Mouse (Mus musculus) lung, adult 18-20 months (tissue): ENCODE data around the gene Dnaic2.

Experiments used
- DNase-seq, 2 experiments: peaks; one replicate each; pipeline ENCODE4 v3.0.0; 2022; ENCODE audit warnings: mixed read lengths in 2 of 2

The Dnaic2 gene

DNA sequence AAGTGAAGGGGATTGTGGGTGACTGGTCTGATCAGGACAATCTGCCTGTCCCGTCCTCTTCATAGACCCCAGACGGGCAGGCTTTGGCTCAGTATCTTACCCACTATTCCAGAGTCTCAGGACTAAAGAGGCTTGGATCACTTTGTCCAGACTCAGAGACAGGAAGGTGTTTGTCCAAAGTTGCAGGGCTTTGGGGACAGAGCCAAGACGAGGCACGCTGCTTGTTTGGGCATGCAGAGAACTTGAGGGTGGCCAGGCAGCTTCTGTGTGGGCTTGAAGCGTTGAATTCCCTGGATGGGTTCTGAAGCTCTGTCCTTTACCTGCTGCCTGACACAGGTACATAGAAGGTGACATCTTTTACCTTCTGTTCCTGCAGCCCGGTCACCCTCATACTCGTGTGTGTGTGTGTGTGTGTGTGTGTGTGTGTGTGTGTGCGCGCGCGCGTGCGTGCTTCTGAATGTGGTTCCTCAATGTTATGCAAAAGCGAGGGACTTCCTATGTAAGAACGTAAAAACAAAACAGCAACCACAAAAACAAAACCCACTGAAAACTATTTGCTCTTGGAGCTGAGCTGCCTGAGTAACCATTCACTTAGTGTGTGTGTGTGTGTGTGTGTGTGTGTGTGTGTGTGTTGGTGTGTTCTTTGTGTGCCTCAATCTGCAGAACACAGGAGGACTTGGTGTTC lies 24.8 kb upstream of the Dnaic2 start:
- no peak for DNase-seq

DNA sequence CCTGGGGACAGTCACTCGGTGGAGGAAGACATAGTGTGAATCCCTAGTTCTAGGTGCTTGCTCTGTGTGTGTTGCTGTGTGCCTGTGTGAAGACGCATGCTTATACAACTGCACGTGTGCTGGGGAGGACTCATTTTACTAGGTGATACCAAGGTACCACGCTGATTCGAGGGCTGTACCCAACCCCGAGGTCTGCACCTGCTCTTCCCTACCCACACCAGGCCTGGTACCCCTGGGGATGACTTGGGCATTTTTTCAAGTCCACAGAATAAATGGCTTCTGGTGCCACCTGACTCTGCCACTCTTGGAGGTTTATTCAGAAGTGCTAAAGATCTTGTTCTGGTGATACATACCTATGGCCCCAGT lies 24.2 kb upstream of the Dnaic2 start:
- no peak for DNase-seq

GRCm38 (mm10) chr11:114704071-114704913 lies 22.9 kb upstream of the Dnaic2 start:
- DNase-seq = no peak

- DNase-seq = no peak
These were observed 20.9 kb upstream of the Dnaic2 start for GRCm38 (mm10) chr11:114706358-114706757.

- no peak for DNase-seq
These were observed 15.8 kb upstream of the Dnaic2 start for GRCm38 (mm10) chr11:114711393-114711792.

DNA sequence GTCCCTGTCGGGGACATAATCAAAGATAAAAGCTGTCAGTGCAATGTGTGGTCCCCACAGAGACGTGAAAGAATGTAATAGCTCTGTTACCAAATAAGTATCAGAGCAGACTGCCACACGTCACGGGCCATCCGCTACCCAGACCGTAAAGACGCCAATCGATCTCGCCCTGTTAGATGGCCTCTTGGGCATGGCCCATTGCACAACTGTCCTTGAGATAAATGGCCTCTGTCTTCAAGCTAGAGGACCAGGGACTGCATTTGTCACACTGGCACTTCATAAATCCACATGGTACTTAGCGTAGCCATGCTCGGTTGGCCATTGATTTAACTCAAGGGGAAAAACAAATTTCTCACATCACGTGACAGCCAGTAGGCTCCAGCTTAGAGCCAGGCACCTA lies 15.3 kb upstream of the Dnaic2 start:
- DNase-seq = no peak

- no peak for DNase-seq
These were observed 12.7 kb upstream of the Dnaic2 start for GRCm38 (mm10) chr11:114714526-114714925.

GRCm38 (mm10) chr11:114715531-114715930 lies 11.7 kb upstream of the Dnaic2 start:
- DNase-seq = no peak

- no peak for DNase-seq
These were observed 6.7 kb upstream of the Dnaic2 start for GRCm38 (mm10) chr11:114720535-114720934.

DNA sequence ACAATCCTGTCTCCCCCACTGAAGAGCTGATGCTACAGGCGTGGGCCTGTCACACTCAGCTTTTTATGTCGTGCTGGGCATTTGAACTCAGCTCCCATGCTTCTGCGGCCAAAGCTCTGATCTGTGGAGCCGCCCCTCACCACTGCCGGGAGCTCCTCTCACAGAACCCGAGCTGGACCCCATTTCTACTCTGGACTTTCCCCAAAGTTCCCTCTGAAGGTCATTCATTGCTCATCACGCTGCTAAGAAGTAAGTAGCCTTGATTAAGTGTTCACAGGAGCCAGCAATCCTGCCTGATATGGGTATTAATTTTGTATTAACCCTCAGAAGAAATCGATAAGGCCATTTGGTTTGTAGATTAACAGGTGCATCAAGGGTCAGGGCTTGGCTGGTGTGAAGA lies 4.8 kb upstream of the Dnaic2 start:
- DNase-seq = no peak

DNA sequence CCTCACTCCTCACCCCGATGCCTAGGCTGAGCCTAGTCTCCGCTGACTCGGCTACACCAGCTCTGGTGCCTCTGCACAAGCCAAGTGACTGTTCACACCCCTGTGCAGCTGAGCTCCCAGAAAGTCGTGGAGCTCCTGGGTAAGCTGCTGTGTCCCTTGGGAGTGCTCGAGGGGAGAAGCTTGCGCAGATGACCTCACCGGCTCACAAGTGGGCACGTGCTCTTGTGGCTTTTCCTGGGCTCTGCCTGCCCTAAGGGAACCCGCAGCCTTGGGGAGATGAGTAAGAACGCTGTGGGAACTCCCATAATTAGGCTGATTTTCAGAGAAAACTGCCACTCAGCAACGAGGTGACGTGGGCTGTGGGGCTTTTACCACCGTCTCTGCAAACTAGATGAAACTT lies 4.2 kb upstream of the Dnaic2 start:
- DNase-seq = no peak

- peak; percentile 24 to 43 for DNase-seq
These were observed 2.2 kb upstream of the Dnaic2 start for GRCm38 (mm10) chr11:114724787-114725590.

- no peak for DNase-seq
These were observed 598 bp downstream of the Dnaic2 start for GRCm38 (mm10) chr11:114727826-114728186.

GRCm38 (mm10) chr11:114728333-114728732 lies 1.1 kb downstream of the Dnaic2 start:
- no peak for DNase-seq

- peak in 1 of 2 experiments; percentile 39 for DNase-seq
These were observed 2.7 kb downstream of the Dnaic2 start for GRCm38 (mm10) chr11:114729832-114730363.

- DNase-seq = no peak
These were observed 4.5 kb downstream of the Dnaic2 start for GRCm38 (mm10) chr11:114731711-114732110.

- DNase-seq = no peak
These were observed 5.7 kb downstream of the Dnaic2 start for GRCm38 (mm10) chr11:114732890-114733289.

DNA sequence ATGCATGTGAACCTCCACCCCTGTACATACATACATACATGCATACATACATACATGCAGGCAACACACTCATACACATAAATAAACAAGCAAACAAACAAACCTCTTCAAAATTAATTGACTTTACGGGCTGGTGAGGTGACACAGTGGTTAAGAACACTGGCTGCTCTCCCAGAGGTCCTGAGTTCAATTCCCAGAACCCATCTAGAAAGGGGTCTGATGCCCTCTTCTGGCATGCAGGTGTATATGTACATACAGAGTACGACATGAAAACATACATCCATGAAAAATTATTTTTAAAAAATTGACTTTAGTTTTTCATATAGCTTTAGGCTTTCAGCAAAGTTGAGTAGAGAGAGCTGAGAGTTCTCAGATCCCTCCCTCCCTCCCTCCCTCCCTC lies 8.9 kb downstream of the Dnaic2 start:
- no peak for DNase-seq

DNA sequence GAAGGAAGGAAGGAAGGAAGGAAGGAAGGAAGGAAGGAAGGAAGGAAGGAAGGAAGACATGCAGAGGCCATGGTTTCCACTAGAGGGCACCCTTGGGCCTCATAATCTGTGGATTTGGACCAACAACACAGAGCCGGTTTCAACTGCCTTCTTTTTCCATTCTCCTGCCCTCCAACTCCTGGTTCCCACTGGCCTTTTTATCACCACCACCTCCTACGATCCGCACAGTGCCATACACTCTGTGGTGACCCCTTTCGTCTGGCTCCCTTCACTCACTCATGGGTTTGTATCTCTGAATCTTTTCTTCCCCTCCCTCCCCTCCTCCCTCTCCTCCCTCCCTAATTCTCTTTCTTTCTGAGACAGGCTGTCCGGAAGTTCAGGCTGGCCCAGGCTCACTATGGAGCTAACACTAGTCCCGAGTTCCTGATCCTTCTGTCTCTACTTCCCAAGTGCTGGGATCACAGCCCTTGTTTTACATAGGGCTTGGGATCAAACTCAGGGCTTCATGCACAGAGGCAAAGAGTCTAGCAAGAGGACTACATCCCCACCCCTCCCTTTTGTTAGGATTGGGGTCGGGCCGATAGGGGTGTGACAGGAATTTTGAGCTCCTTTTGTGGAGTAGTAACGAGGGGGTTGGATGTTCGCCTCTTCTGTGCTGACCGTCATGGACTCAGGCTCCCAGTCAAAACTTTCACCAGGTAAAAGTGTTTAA lies 9.9 kb downstream of the Dnaic2 start:
- DNase-seq = peak; percentile 20 to 41

GRCm38 (mm10) chr11:114740598-114740997 lies 13.4 kb downstream of the Dnaic2 start:
- no peak for DNase-seq

DNA sequence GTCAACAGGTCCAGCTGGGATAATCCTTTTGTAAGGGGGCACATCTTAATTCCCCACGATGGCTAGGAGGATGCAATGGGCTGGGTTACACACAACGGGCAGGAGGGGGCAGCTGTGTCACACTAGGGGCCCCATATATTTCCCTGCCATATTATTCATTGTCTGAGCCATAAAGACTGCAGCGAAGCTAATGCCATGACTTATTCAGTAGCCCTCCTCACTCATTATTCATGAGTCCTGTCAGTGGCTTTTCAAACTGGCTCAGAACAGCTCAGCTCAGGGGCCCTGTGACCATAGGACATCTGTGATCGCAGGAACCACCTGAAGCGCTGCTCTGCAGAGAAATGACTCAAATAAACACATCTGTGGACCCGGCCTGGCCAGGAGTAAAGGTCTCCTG lies 14.2 kb downstream of the Dnaic2 start:
- no peak for DNase-seq

DNA sequence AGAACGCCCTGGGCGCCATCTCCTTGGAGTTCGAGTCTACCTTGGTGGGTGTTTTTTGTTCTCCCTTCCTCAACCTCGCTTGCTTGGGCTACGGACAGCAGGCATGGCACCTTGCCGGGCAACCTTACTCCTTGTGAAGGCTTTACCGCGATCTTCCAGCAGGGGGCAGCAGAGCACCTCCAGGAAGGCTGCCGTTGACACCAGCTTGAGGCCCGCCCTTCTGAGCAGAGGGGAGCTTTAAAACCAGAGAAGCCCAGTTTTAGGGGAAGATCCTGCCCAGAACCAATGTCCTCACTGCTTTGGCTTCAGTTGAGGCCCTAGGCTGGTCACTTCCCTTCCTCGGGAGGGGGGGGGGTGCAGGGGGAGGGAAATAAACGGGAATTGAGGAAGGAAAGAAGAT lies 17.9 kb downstream of the Dnaic2 start:
- DNase-seq = peak; percentile 82 to 85
